Mouse (Mus musculus) megakaryocyte-erythroid progenitor cell, adult 5 weeks (primary cell): Measurements from ENCODE around the gene Ccdc117. TPM values are rescaled to one million over a fixed set of nuclear protein-coding genes. Genes with fewer than 3 reads are reported as not detected.

Source experiments
- polyA plus RNA-seq: library from polyadenylated mRNA; stranded (reverse); fragments of >175 nt; gene quantifications from 2 replicates; pipeline ENCODE4 v1.2.3, GENCODE M21; 2012

Ccdc117 gene
- 8.1 and 9.3 TPM in 2 replicates for polyA plus RNA-seq

GRCm38 (mm10) chr11:5541799-5542481, at the start of gene Ccdc117:
Gene Ccdc117, minus strand, starts transcription at chr11:5542187.

GRCm38 (mm10) chr11:5569474-5569873, 27.5 kb upstream of the Ccdc117 start, which contains the start of gene Ankrd36:
Gene Ankrd36, plus strand, starts transcription at chr11:5569684.

GRCm38 (mm10) chr11:5520412-5521265, 21.3 kb downstream of the Ccdc117 start, which contains the start of gene Xbp1:
Gene Xbp1, plus strand, starts transcription at chr11:5520659.

Other genes starting within 250 kb of the Ccdc117 start
- gene Znrf3, start 97.3 kb downstream of the Ccdc117 start, polyA plus RNA-seq: 2.3 and 3.7 TPM in 2 replicates
- 73.2 and 89.8 TPM in 2 replicates for gene Xbp1, start 21.5 kb downstream of the Ccdc117 start, polyA plus RNA-seq
- 0.04 TPM in 1 of 2 replicates, not detected in the other for gene Ankrd36, start 27.5 kb upstream of the Ccdc117 start, polyA plus RNA-seq
- 159 and 167 TPM in 2 replicates for gene Mrps24, start 173.5 kb upstream of the Ccdc117 start, polyA plus RNA-seq
- gene Urgcp, start 220.2 kb upstream of the Ccdc117 start, polyA plus RNA-seq: 9.0 and 10.1 TPM in 2 replicates
- 157 and 172 TPM in 2 replicates for gene Dbnl, start 246.3 kb upstream of the Ccdc117 start, polyA plus RNA-seq